Mouse (Mus musculus) right cerebral cortex, adult 2 months (tissue): Measurements from ENCODE around the gene Pcyt2.
A peak's percentile ranks its signal among the peaks of the same experiment; 100 is the strongest.

Source experiments
- DNase-seq, 2 experiments: peaks; one replicate each; pipeline ENCODE4 v3.0.0; 2021 to 2022; ENCODE audit warnings: low spot score in 2 of 2

Pcyt2 gene

GRCm38 (mm10) chr11:120632559-120633519 is 15.1 kb upstream of the Pcyt2 start:
- DNase-seq: peak; percentile 60 to 64

DNA sequence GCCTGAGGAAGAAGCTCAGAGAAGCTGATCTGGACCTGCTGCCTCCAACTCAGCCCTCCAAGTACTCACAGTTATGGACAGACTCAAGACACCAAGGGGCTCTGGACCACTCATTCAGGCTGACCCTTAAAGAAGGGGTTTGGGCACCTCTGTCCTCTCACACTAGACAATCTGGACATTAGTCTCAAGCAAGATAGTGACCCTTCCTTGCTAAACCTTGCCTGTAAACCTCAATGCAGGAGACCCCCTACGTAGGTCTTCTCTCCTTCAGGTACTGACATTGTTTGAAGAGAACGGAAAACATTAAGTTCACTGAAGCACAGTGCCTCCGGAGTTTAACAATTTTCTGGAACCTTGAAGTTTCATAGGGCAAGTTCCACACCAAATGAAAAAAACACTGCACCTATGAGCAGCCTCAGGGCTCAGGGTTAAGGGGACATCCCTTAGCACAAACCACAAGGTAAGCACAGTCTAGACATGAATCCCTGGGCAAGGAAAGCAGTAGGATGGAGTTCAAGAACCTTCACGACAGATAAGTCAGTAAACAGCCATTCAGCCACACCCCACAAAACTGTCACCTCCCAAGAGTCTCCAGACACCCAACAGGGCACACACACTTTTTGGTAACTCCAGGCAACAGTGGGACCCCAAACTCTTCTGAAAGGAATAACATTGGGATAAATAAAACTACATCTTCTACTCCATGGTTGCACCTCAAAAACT is 14.2 kb upstream of the Pcyt2 start:
- DNase-seq: no peak

DNA sequence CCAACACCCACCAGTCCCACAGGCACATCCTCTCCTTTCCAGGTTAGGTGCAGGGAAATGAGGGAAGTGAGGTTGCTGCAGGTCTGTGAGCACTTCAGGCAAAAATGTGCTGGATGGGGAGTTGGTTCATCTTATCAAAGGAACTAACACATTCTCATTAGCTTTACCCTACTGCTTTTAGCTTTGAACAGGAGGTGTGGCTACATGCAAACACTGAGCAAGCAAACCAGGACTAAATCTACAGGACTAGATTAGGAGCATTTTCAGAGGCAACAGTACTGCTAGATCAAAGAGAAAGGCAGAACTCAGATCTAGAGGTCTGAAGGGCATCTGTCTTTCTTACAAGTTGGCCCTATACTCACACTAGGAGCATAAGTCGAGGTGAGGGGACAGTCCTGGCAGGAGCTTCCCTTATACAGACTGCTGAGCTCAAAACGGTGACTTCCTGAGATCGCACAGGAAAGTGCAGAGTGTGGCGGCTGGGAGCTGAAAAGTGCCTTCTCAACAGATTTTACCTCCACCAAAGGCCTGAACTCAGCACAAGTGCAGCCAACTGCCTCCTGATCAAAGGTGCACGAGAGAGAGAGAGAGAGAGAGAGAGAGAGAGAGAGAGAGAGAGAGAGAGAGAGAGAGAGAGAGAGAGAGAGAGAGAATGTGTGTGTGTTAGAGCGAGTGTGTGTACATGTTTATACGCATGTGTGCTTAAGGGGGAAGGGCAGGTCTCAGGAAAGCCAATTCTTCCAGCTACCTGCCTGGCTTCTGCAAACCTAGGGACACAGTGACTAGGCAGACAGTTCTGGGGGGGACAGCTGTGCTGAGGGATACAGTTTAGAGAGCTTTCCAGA is 13.4 kb upstream of the Pcyt2 start:
- DNase-seq: no peak

- no peak for DNase-seq
Observed at GRCm38 (mm10) chr11:120630401-120630871, 12.7 kb upstream of the Pcyt2 start.

- no peak for DNase-seq
Observed at GRCm38 (mm10) chr11:120629911-120630310, 12.2 kb upstream of the Pcyt2 start.

GRCm38 (mm10) chr11:120629341-120629730 is 11.6 kb upstream of the Pcyt2 start:
- no peak for DNase-seq

DNA sequence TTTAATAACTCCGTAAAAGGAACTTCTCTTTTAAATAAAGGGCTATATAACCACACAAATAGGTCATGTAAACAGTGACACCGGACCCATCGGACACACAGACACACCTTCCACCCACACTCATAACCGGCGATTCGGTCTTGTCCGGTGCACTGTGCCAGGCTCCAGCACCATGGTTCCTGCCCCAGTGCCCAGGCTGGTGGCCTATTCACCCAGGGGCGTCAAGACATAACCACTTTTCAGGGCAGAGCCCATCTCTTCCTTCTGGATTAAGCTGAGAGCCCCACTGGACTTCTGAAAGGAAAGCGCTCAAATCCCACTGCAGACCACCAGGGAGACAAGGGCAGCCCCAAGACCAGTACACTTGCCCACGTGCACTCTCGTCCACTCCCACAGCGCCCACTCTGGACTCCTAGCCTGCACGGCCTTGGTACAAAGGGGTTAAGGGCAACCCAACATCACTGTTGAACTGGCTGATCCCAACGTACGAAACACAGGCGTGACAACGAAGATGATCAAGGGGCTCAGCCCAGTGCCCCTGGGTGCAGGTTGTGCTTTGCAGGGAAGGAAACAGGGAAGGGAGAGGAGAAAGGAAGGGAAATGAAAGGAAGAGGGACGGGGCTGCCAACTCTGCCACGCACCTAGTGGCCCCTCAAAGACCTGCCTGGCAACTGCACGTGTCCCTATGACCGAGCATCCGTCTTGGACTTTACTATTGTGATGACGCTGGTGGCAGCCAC is 11.0 kb upstream of the Pcyt2 start:
- no peak for DNase-seq

DNA sequence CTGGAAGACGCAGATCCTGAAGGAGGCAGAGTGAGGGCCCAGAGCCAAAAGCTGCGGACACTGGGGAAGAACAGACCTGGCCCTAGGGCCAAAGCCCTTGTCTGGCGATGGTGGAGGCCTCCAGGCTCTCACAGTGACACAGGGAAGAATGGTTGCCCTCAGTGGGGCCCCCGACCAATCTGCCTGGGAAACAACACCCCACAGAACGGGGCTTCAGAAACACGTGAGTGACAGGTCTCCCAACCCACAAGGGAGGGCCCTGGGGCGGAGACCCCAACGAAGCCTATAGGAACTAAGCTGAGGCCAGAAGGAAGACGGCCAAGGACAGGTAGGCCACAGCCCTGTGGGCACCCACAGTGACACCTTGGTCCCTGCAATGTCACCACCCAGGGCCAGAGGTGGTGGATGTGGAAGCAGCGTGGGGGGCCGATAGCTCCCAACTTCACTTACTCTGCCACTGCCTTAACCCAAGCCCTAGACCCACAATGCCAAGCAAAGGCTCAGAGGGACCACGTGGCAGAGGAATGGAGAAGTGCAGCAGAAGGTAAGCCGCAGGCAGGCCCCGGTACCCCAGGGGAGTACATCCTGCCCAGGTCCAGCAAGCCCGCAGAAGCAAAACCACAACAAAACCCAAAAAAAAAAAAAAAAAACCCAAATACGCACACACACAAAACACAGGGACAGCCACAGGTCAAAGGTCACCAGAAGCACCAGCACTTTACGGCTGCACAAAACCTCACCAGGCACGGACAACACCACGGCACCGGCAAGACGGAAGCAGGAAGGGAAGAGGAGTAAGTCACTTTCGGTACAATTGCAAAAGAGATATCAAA is 9.9 kb upstream of the Pcyt2 start:
- no peak for DNase-seq

- DNase-seq: no peak
Observed at GRCm38 (mm10) chr11:120626785-120627467, 9.2 kb upstream of the Pcyt2 start.

DNA sequence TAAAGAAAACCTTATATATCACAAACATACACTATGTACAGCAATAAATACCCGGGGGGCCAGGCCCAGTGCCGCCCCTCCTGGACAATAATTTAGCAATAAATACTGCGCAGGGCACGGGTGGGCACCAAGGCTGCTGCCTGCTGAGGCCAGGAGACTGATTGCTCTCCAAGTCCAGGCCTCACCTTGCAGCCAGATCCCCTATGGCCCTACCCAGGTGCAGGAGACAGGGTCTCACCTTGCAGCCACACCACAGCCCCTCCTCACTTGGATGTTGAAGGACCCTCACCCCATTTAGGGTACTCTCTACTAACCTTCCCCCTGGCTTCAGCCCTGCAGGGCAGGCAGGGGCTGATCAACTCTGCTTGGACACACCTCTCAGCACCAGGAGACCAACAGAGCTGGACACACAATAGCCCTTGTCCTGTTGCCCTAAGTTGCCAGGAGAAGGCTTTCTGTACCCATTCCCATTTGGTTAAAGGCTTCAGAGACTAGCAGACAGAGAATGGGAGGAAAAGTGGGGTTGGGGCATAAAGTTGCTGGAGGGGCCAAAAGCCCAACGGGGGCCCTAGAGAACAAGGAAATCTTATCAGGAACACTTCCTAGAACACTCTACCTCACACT is 7.5 kb upstream of the Pcyt2 start, which contains the start of gene Sirt7:
TSS of gene Sirt7 (minus strand) at position 89 of the 624 bp plus-strand sequence.
- DNase-seq: no peak

DNA sequence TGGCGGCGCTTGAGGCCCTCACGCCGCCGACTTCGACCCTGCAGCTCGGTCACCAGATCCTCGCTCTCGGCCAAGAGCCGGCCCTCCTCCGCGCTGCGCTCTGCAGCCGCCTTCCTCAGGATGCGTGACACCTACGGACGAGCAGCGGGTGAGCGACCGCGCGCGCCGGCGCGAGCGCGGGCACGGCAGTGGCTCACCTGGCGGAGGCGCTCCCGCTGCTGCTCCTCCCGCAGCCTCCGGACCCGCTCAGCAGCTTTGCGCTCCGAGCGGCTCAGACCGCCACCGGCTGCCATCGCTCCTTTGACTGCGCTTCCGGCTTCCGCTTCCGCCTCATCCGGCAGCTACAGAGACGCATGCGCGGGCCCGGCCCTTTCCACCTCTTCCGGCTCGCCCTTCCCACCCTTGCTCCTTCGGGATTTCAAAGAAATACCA is 7.0 kb upstream of the Pcyt2 start:
- peak; percentile 84 to 85 for DNase-seq

DNA sequence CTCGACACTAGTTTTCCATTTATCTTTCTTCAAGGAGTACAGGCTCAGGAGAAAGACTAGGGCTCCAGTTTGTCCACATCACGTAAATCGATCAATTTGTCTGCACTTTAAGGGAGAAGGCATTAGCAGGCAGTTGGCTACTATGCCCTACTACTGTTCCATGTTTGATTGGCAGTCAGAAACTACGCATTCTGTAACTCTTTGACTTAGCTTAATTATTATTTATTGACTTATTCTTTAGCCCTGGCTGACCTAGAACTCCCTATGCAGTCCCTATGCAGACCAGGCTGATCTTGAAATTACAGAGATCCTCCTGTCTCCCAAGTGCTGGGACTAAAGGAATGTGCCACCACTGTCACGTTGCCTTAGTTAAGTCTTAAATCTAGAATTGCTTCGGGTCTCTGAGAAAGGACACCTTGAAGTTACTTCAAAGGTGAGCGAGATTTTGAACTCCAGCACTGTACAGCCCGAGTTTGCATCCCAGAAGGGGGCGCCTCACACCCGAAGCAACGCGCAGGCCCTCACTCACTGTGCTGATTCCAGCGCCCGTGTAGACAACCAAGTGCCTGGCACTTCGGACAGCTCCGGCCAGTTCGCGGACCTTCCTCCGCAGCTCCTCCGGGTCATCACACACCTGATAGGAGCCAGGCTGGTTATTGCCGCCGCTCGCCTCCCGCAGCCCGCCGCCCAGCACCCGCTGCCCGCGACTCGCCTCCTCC is 6.4 kb upstream of the Pcyt2 start:
- DNase-seq: peak; percentile 64 to 73

GRCm38 (mm10) chr11:120622805-120623204 is 5.1 kb upstream of the Pcyt2 start:
- no peak for DNase-seq

GRCm38 (mm10) chr11:120620195-120620594 is 2.5 kb upstream of the Pcyt2 start:
- no peak for DNase-seq

- DNase-seq: no peak
Observed at GRCm38 (mm10) chr11:120618619-120619535, 1.1 kb upstream of the Pcyt2 start.

- DNase-seq: no peak
Observed at GRCm38 (mm10) chr11:120616617-120617294, 980 bp downstream of the Pcyt2 start.
